Mouse (Mus musculus): Measurements from ENCODE around the gene Rprd2. TPM values are rescaled to one million over a fixed set of nuclear protein-coding genes. Genes with fewer than 3 reads are reported as not detected.
"Not testable (repeated sequence)": the region's sequence is repeated elsewhere in the genome, so short reads cannot be mapped to it uniquely, and the experiment has no call there.

Rprd2 gene
- polyA plus RNA-seq, 1 experiment from 2014 or later: 27.5 TPM

DNA sequence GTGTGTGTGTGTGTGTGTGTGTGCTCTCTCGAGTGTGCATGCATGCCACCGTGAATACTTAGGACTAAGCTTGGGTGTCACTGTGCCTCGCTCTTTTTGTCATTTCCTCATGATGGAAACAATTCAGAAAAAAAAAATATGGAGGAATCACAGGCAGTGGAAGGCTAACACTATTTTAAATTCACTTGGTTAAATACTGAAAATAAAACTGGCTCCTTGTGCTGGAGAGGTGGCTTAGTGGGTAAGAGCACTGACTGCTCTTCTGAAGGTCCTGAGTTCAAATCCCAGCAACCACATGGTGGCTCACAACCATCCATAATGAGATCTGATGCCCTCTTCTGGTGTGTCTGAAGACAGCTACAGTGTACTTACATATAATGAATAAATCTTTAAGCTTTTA lies 39.6 kb upstream of the Rprd2 start:
- H3K4me1 ChIP-seq (ENCODE audit: control insufficient read depth, insufficient read depth, low read length); ATAC-seq (ENCODE audit: low read depth); H3K4me3 ChIP-seq (ENCODE audit: low read depth, low read length); H3K9ac ChIP-seq (replicated peaks; ENCODE audit: low read depth, low read length); H3K27ac ChIP-seq (ENCODE audit: low read depth, low read length); H3K36me3 ChIP-seq (ENCODE audit: control insufficient read depth, insufficient read depth, low read length); H3K9me3 ChIP-seq (ENCODE audit: control insufficient read depth, low read length); H3K27me3 ChIP-seq (ENCODE audit: control insufficient read depth, insufficient read depth, low read length); H3K4me2 ChIP-seq (ENCODE audit: low read depth, low read length): not testable (repeated sequence)
- 89% methylated on average over 3 of the region's 3 CpGs for WGBS

DNA sequence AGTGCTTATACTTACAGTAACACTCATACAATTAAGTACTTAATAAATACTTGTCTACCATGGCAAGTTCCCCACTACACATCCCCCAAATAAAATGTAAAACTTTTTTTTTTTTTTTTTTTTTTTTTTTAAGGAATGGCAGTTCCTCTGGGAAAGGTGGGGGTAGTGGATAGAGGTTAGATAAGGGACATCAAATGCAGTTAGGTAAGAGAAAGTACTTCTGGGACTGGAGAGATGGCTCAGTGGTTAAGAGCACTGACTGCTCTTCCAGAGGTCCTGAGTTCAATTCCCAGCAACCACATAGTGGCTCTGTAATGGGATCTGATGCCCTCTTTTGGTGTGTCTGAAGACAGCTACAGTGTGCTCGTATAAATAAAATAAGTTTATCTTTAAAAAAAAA lies 38.4 kb upstream of the Rprd2 start:
- not testable (repeated sequence) for H3K27ac ChIP-seq (ENCODE audit: low read depth, low read length); H3K4me1 ChIP-seq (ENCODE audit: control insufficient read depth, insufficient read depth, low read length); ATAC-seq (ENCODE audit: low read depth); H3K9me3 ChIP-seq (ENCODE audit: control insufficient read depth, low read length); H3K36me3 ChIP-seq (ENCODE audit: control insufficient read depth, insufficient read depth, low read length); H3K4me2 ChIP-seq (ENCODE audit: low read depth, low read length); H3K9ac ChIP-seq (replicated peaks; ENCODE audit: low read depth, low read length); H3K4me3 ChIP-seq (ENCODE audit: low read depth, low read length); H3K27me3 ChIP-seq (ENCODE audit: control insufficient read depth, insufficient read depth, low read length)
- WGBS: 96% methylated on average over 1 of the region's 1 CpGs

DNA sequence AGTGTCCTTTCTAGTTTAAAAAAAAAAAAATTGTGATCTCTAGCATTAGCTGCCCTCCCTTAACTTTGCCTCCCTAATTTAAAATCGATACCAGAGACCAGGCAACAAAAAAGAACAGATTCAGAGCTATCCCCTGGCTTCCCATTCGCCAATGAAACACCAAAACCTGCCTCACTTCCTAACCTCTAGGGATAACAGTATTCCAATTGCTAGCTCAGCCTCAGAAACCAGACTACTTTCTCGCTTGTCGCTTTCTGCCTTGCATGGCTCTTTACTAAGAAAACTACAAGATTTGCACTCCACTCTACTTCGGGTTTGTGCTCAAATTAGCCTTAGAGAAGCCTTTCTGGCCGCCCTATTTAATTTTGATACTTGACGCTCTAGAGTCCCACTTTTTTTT lies 37.5 kb upstream of the Rprd2 start:
- ATAC-seq (ENCODE audit: low read depth): peak; percentile 16; the same call in 1 of the 2 replicates
- Histone ChIP-seq H3K4me2 (ENCODE audit: low read depth, low read length) (peak overlapping the region; percentile 79), H3K27me3 (ENCODE audit: control insufficient read depth, insufficient read depth, low read length) (no peaks in the 10 kb centered on the region; the same call in 1 of the 2 replicates), H3K4me3 (ENCODE audit: low read depth, low read length) (peak overlapping the region; percentile 78), H3K4me1 (ENCODE audit: control insufficient read depth, insufficient read depth, low read length) (peaks cover 5% of the 10 kb centered on the region; the same call in 1 of the 2 replicates), H3K9ac (replicated peaks; ENCODE audit: low read depth, low read length) (peak overlapping the region; percentile 63; the same call in 1 of the 2 replicates), H3K36me3 (ENCODE audit: control insufficient read depth, insufficient read depth, low read length) (peaks cover 13% of the 10 kb centered on the region), H3K27ac (ENCODE audit: low read depth, low read length) (peak overlapping the region; percentile 70), H3K9me3 (ENCODE audit: control insufficient read depth, low read length) (no peaks in the 10 kb centered on the region)
- WGBS: 29% methylated on average over 7 of the region's 7 CpGs

DNA sequence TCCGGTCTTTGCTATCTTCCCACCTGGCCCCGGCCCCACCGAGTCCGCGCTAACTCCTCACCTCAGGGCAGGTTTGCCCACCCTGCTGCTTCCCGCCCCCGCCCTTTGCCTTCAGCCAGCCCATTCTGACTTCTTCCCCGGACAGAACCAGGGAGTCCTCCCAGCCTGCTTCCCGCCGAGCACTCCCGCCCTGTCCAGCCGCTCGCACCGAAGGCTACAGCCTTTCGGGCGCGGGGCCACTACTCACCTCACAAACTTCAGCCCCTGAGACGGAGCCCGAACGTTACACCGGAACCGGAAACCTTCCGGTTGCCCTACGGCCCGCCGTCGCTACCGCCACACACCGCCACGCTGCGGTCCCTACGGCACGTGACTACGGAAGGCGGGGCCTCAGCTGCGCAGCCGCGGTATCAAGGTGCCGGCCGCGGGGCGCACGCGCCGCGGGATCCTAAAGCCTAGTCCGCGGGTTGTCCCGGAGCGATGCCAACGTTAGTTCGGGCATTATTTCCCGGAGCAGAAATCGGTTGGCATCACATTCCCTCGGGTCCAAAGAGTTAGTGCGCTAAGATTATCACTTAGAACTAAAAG lies 36.9 kb upstream of the Rprd2 start, which contains the start of gene Prpf3:
Gene Prpf3 (minus strand): TSS at position 384 of the 588 bp plus-strand sequence.
- Histone ChIP-seq H3K4me3 (ENCODE audit: low read depth, low read length) (peak within 1 kb of the TSS; percentile 78), H3K27me3 (ENCODE audit: control insufficient read depth, insufficient read depth, low read length) (no peaks in the 10 kb centered on the region; the same call in 1 of the 2 replicates), H3K4me1 (ENCODE audit: control insufficient read depth, insufficient read depth, low read length) (peaks cover 5% of the 10 kb centered on the region; the same call in 1 of the 2 replicates), H3K9ac (replicated peaks; ENCODE audit: low read depth, low read length) (peak within 1 kb of the TSS; percentile 63), H3K9me3 (ENCODE audit: control insufficient read depth, low read length) (no peaks in the 10 kb centered on the region), H3K27ac (ENCODE audit: low read depth, low read length) (peak within 1 kb of the TSS; percentile 70), H3K4me2 (ENCODE audit: low read depth, low read length) (peak within 1 kb of the TSS; percentile 79), H3K36me3 (ENCODE audit: control insufficient read depth, insufficient read depth, low read length) (peaks cover 18% of the 10 kb centered on the region)
- under 1% methylated on average over 56 of the region's 56 CpGs for WGBS
- peak; percentile 98 for ATAC-seq (ENCODE audit: low read depth)

DNA sequence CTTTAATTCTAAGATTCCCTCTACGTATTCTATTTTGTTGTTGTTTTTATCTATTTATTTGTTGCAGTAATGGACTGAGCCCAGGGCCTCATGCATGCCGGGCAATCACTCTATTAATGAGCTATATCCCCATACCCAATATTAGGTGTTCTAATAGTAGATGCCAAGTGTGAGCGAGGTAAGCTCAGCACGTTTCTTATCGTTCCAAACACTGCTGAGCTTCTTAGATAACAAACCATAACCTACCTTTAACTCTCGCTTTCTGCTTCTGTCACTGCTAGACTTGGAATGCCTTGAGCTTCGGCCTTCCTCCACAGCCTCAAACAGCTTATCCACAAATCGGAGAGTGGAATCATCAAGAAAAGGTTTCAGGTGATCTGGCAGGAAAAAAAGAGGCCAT lies 32.7 kb upstream of the Rprd2 start:
- Histone ChIP-seq H3K4me1 (ENCODE audit: control insufficient read depth, insufficient read depth, low read length) (peaks cover 5% of the 10 kb centered on the region; the same call in 1 of the 2 replicates), H3K4me3 (ENCODE audit: low read depth, low read length) (no peak overlapping the region), H3K27ac (ENCODE audit: low read depth, low read length) (no peak overlapping the region), H3K9me3 (ENCODE audit: control insufficient read depth, low read length) (no peaks in the 10 kb centered on the region), H3K9ac (replicated peaks; ENCODE audit: low read depth, low read length) (no peak overlapping the region), H3K36me3 (ENCODE audit: control insufficient read depth, insufficient read depth, low read length) (peaks cover 50% of the 10 kb centered on the region), H3K27me3 (ENCODE audit: control insufficient read depth, insufficient read depth, low read length) (no peaks in the 10 kb centered on the region; the same call in 1 of the 2 replicates), H3K4me2 (ENCODE audit: low read depth, low read length) (no peak overlapping the region)
- no peak for ATAC-seq (ENCODE audit: low read depth)
- WGBS: 98% methylated on average over 8 of the region's 8 CpGs

DNA sequence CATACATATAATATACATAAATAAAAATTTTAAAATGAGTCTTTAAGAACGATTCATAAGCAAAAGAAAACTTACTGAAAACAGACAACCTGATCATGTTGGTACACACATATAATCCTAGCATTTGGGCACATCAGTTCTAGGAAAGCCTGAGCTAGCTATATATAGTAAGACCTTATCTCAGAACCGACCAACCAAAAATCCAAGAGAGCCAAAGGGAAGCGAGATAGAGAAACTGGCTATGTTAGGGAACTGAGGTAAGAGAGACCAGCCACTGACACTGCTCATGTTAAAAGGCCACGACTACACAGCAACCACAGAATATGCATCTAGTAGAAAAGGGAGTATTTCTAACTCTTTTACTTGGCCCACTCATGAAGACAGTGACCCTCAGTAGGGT lies 31.9 kb upstream of the Rprd2 start:
- peaks cover 56% of the 10 kb centered on the region for H3K36me3 ChIP-seq (ENCODE audit: control insufficient read depth, insufficient read depth, low read length)
- no peak overlapping the region for H3K27ac ChIP-seq (ENCODE audit: low read depth, low read length)

DNA sequence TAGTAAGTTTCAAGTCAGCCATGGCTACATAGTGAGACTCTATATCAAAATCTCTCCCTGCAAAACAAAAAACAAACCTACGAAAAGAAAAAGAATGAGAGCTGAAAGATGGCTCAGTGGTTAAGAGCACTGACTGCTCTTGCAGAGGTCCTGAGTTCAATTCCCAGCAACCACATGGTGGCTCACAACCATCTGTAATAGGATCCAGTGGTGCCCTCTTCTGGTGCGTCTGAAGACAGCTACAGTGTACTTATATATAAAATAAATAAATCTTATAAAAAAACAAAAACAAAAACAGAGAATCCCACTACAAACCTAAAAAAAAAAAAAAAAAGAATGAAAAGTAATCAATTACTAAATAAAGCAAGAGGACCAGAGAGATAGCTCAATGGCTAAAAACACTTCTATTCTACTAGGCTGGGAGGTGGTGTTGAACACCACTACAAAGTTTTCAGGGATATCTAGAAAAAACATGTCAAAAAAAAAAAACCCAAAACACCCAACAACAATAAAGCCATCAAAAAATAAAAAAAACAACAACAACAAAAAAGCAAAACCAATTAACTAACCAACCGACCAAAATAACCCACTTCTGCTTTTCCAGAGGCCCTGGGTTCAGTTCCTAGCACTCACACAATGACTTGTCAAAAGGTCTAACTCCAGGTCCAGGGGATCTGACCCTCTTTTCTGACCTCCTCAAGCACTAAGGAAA lies 24.0 kb upstream of the Rprd2 start:
- H3K9me3 ChIP-seq (ENCODE audit: control insufficient read depth, low read length): no peaks in the 10 kb centered on the region
- ATAC-seq (ENCODE audit: low read depth): no peak
- H3K4me3 ChIP-seq (ENCODE audit: low read depth, low read length): no peak overlapping the region
- H3K36me3 ChIP-seq (ENCODE audit: control insufficient read depth, insufficient read depth, low read length): peaks cover 73% of the 10 kb centered on the region
- no peaks in the 10 kb centered on the region for H3K27me3 ChIP-seq (ENCODE audit: control insufficient read depth, insufficient read depth, low read length)
- H3K9ac ChIP-seq (replicated peaks; ENCODE audit: low read depth, low read length): no peak overlapping the region
- H3K27ac ChIP-seq (ENCODE audit: low read depth, low read length): no peak overlapping the region
- 95% methylated on average over 3 of the region's 3 CpGs for WGBS
- no peak overlapping the region for H3K4me2 ChIP-seq (ENCODE audit: low read depth, low read length)
- H3K4me1 ChIP-seq (ENCODE audit: control insufficient read depth, insufficient read depth, low read length): no peaks in the 10 kb centered on the region

More for the DNA sequence above, 31.9 kb upstream of the Rprd2 start:
- no peak for ATAC-seq (ENCODE audit: low read depth)
- Histone ChIP-seq H3K4me1 (ENCODE audit: control insufficient read depth, insufficient read depth, low read length) (peaks cover 5% of the 10 kb centered on the region; the same call in 1 of the 2 replicates), H3K9me3 (ENCODE audit: control insufficient read depth, low read length) (no peaks in the 10 kb centered on the region), H3K4me2 (ENCODE audit: low read depth, low read length) (no peak overlapping the region), H3K27me3 (ENCODE audit: control insufficient read depth, insufficient read depth, low read length) (no peaks in the 10 kb centered on the region; the same call in 1 of the 2 replicates), H3K4me3 (ENCODE audit: low read depth, low read length) (no peak overlapping the region), H3K9ac (replicated peaks; ENCODE audit: low read depth, low read length) (no peak overlapping the region)
- 88% methylated on average over 4 of the region's 4 CpGs for WGBS

DNA sequence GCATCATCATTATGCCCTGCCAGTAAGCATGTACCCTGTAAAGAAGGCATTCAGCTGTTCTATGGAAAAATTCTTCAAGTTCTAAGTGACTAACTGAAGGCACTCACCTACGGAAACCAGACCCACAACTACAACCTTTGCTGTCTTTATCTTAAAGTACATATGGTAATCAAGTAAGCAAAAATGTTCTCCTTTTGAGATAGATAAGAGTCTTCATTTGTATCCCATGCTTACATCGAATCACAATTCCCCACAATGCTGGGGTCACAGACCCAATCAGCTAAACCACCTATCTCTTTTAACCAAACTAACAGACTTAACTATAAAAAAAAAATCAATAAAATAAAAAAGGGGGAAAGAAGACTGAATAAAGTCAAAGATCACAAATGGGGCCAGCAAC lies 20.6 kb upstream of the Rprd2 start:
- Histone ChIP-seq H3K4me3 (ENCODE audit: low read depth, low read length) (no peak overlapping the region), H3K9ac (replicated peaks; ENCODE audit: low read depth, low read length) (no peak overlapping the region), H3K27ac (ENCODE audit: low read depth, low read length) (no peak overlapping the region), H3K36me3 (ENCODE audit: control insufficient read depth, insufficient read depth, low read length) (peaks cover 59% of the 10 kb centered on the region), H3K4me2 (ENCODE audit: low read depth, low read length) (no peak overlapping the region), H3K4me1 (ENCODE audit: control insufficient read depth, insufficient read depth, low read length) (no peaks in the 10 kb centered on the region), H3K9me3 (ENCODE audit: control insufficient read depth, low read length) (no peaks in the 10 kb centered on the region), H3K27me3 (ENCODE audit: control insufficient read depth, insufficient read depth, low read length) (no peaks in the 10 kb centered on the region)
- no peak for ATAC-seq (ENCODE audit: low read depth)
- WGBS: 98% methylated on average over 2 of the region's 2 CpGs

DNA sequence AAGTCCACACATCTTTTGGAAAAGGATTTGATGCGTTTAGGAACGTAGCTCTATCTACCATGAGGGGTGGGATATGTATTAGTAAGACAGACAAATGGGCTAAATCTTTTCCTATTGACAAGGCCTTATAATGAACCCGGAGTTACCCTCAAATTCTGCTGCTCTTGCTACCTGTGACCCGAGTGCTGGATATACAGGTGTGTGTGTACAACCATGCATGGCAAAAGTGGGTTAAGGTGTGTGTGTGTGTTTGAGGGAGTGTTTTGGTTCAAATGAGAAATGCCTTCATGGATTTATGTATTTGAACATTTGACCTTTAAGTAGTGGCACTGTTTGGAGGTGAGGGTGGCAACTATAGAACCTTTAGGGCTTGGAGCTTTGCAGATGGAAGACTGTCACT lies 10.4 kb upstream of the Rprd2 start:
- Histone ChIP-seq H3K27me3 (ENCODE audit: control insufficient read depth, insufficient read depth, low read length) (no peaks in the 10 kb centered on the region), H3K36me3 (ENCODE audit: control insufficient read depth, insufficient read depth, low read length) (peaks cover 35% of the 10 kb centered on the region), H3K4me1 (ENCODE audit: control insufficient read depth, insufficient read depth, low read length) (no peaks in the 10 kb centered on the region), H3K4me3 (ENCODE audit: low read depth, low read length) (no peak overlapping the region), H3K27ac (ENCODE audit: low read depth, low read length) (no peak overlapping the region), H3K4me2 (ENCODE audit: low read depth, low read length) (no peak overlapping the region), H3K9ac (replicated peaks; ENCODE audit: low read depth, low read length) (no peak overlapping the region), H3K9me3 (ENCODE audit: control insufficient read depth, low read length) (no peaks in the 10 kb centered on the region)
- no peak for ATAC-seq (ENCODE audit: low read depth)
- 100% methylated on average over 4 of the region's 4 CpGs for WGBS

Measured in neural tube, embryonic 14.5 days (tissue).